In the genomic region with DNA sequence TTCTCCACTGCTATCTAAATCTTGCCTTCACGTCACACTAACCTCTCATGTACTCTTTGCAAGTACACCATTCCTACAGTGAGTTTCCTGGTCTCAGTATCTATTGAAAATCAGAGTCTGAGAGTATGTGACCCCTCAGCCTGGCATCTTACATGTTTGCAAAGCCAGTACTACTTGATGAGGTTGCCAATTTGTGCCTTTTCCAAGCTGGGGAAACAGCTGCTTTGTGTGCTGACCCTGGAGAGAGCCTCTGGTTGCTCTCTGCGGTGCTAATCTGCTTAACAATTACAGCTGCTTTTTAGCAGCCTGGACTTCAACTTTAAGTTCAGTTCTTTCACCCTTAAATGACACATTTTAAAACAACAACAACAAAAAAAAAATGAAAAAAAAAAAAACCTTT, we compare ENCODE assay signal across 22 mouse cellular contexts.
A peak's percentile ranks its signal among the peaks of the same experiment; 100 is the strongest.
DNase-seq lines count a peak whose midpoint lies in the region; ATAC-seq and TF ChIP-seq lines count a peak whose summit lies in the region.
"Had no signal": no experiment of that assay in that cellular context is flagged by ENCODE, and none has a peak within 500 bp of the region (broad histone marks: within the 10 kb centered on the region; RNA-seq: fewer than 3 reads in every experiment).

No protein-coding gene starts in this region.

- peak; percentile 21 for DNase-seq in heart, adult 8-10 months (ENCODE audit: low spot score)
- DNase-seq in heart, postnatal 4 days: no peak
- peak; percentile 12 for DNase-seq in kidney, postnatal 14 days
- DNase-seq in heart, postnatal 25 days (ENCODE audit: low spot score): peak; percentile 8
- no peak for DNase-seq in left cerebral cortex, adult 9 months (ENCODE audit: low spot score in 2 of 2)
- DNase-seq: adrenal gland, adult 8-10 months; cerebellum, adult 2 months; cerebellum, postnatal 25 days; liver; thymus, postnatal 14 days had no signal

- H3K27ac ChIP-seq in kidney, embryonic 14.5 days (ENCODE audit: low read depth, low read length): no peak overlapping the region
- no peak overlapping the region for H3K27ac ChIP-seq in intestine, postnatal 0 days (ENCODE audit: low read depth, low read length)
- H3K27ac ChIP-seq: embryonic facial prominence, embryonic 13.5 days; forebrain, embryonic 13.5 days; hindbrain, embryonic 14.5 days; left cerebral cortex, adult 2 months; limb, embryonic 10.5 days; macrophage; midbrain, embryonic 15.5 days; neural tube, embryonic 12.5 days had no signal

- no peaks in the 10 kb centered on the region for H3K9me3 ChIP-seq in kidney, embryonic 14.5 days (ENCODE audit: control insufficient read depth, low read length)
- H3K9me3 ChIP-seq in intestine, postnatal 0 days (ENCODE audit: control insufficient read depth): no peaks in the 10 kb centered on the region
- H3K9me3 ChIP-seq: embryonic facial prominence, embryonic 13.5 days; forebrain, embryonic 13.5 days; limb, embryonic 10.5 days; midbrain, embryonic 15.5 days; neural tube, embryonic 12.5 days had no signal

- no peak for ATAC-seq in kidney, embryonic 14.5 days (ENCODE audit: low FRiP score, low TSS enrichment)
- ATAC-seq in intestine, postnatal 0 days: no peak
- ATAC-seq: forebrain, embryonic 13.5 days; inflammation-experienced regulatory T-cells, adult 6 months; lung, postnatal 0 days; midbrain, embryonic 15.5 days had no signal

- no peaks in the 10 kb centered on the region for H3K36me3 ChIP-seq in kidney, embryonic 14.5 days (ENCODE audit: control insufficient read depth, insufficient read depth, low read length)
- no peaks in the 10 kb centered on the region for H3K36me3 ChIP-seq in intestine, postnatal 0 days (ENCODE audit: control insufficient read depth, insufficient read depth)
- H3K36me3 ChIP-seq: embryonic facial prominence, embryonic 13.5 days; limb, embryonic 10.5 days; midbrain, embryonic 15.5 days; neural tube, embryonic 12.5 days had no signal

- no peak overlapping the region for H3K9ac ChIP-seq in kidney, embryonic 14.5 days (ENCODE audit: low read depth, low read length)
- no peak overlapping the region for H3K9ac ChIP-seq in intestine, postnatal 0 days (ENCODE audit: low read depth, low read length)
- H3K9ac ChIP-seq: embryonic facial prominence, embryonic 13.5 days; forebrain, embryonic 13.5 days; hindbrain, embryonic 14.5 days; midbrain, embryonic 15.5 days; neural tube, embryonic 12.5 days had no signal

- no peak overlapping the region for H3K4me3 ChIP-seq in kidney, embryonic 14.5 days (ENCODE audit: low read length)
- H3K4me3 ChIP-seq in intestine, postnatal 0 days (ENCODE audit: low read depth, low read length): no peak overlapping the region
- H3K4me3 ChIP-seq: embryonic facial prominence, embryonic 13.5 days; forebrain, embryonic 13.5 days; left cerebral cortex, adult 2 months; limb, embryonic 10.5 days; midbrain, embryonic 15.5 days; neural tube, embryonic 12.5 days had no signal

- no peak for TF ChIP-seq CTCF in intestine, postnatal 0 days (IDR thresholded peaks at IDR 0.05; ENCODE audit: low read depth)

- intact Hi-C loops in heart, postnatal 25 days (cut with DNase I): no loop called here

- no peaks in the 10 kb centered on the region for H3K4me1 ChIP-seq in kidney, embryonic 14.5 days (ENCODE audit: control insufficient read depth, insufficient read depth, low read length)
- H3K4me1 ChIP-seq in intestine, postnatal 0 days (replicated peaks; ENCODE audit: control insufficient read depth, insufficient read depth, low read length): no peaks in the 10 kb centered on the region
- H3K4me1 ChIP-seq: embryonic facial prominence, embryonic 13.5 days; forebrain, embryonic 13.5 days; limb, embryonic 10.5 days; midbrain, embryonic 15.5 days; neural tube, embryonic 12.5 days had no signal

- no peaks in the 10 kb centered on the region for H3K27me3 ChIP-seq in kidney, embryonic 14.5 days (ENCODE audit: control insufficient read depth, insufficient read depth, low read length)
- no peaks in the 10 kb centered on the region for H3K27me3 ChIP-seq in intestine, postnatal 0 days (replicated peaks; ENCODE audit: control insufficient read depth, insufficient read depth, low read length)
- H3K27me3 ChIP-seq: embryonic facial prominence, embryonic 13.5 days; forebrain, embryonic 13.5 days; midbrain, embryonic 15.5 days; neural tube, embryonic 12.5 days had no signal

- 61% methylated on average over 2 of the region's 2 CpGs for WGBS in kidney, embryonic 14.5 days
- 68% methylated on average over 2 of the region's 2 CpGs for WGBS in intestine, postnatal 0 days

- H3K4me2 ChIP-seq in kidney, embryonic 14.5 days (replicated peaks; ENCODE audit: low read depth, low read length): no peak overlapping the region
- H3K4me2 ChIP-seq in intestine, postnatal 0 days (replicated peaks; ENCODE audit: low read depth): no peak overlapping the region
- H3K4me2 ChIP-seq: embryonic facial prominence, embryonic 13.5 days; forebrain, embryonic 13.5 days; hindbrain, embryonic 14.5 days; midbrain, embryonic 15.5 days; neural tube, embryonic 12.5 days had no signal

Comparison
In these comparisons a context has a peak if more than half of its experiments do, and no peak if none do; other contexts are left out.
1. DNase-seq: peak in heart, adult 8-10 months (single experiment), kidney, postnatal 14 days (single experiment) and heart, postnatal 25 days (single experiment); none in heart, postnatal 4 days (single experiment) and left cerebral cortex, adult 9 months (0 of 2).